Mouse (Mus musculus) bone marrow, adult 2 months (tissue): ENCODE data around the gene Aven.

ENCODE experiments used
- CTCF ChIP-seq: fragments of 200-500 bp; IDR thresholded peaks from 2 replicates; pipeline ENCODE4 v1.5.1; 2011; ENCODE audit warnings: low read length, control low read depth; ENCODE audit not compliant: control insufficient read depth, insufficient read depth
- POLR2A ChIP-seq: fragments of 200-500 bp; IDR thresholded peaks from 2 replicates; pipeline ENCODE4 v1.6.1; 2011; ENCODE audit warnings: low read depth, mild to moderate bottlenecking, control low read depth, low read length, borderline replicate concordance; ENCODE audit not compliant: control insufficient read depth

GRCm38 (mm10) chr2:112681817-112682216, 189.1 kb downstream of the Aven start:
- TF ChIP-seq CTCF (no peak), POLR2A (no peak)
